Mouse (Mus musculus): ENCODE measurements around the gene Btbd35f11.
"Not testable (repeated sequence)": the region's sequence is repeated elsewhere in the genome, so short reads cannot be mapped to it uniquely, and the experiment has no call there.

The Btbd35f11 gene

DNA sequence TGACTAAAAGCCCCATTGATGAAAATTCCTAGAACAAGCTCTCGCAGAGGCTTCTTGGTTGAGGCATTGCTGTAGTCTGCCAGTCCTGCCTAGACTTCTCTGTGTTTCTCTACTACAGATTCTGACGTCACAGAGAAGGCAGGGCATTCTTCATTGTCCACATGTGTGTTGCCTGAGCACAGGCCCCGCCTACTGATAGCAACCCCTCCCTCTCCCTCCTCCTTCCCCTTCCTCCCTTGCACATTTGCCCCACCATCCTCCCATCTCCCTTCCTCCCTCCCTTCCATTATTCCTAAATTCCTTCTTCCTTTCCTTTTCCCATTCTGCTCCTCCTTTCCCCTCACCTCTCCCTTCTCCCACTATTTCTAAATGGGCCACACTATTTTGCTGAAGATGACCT is at the start of gene Btbd35f11:
Gene Btbd35f11 (minus strand): TSS at position 101 of the 400 bp plus-strand sequence.
- in situ Hi-C loops (cut with MboI) = not testable (repeated sequence)

DNA sequence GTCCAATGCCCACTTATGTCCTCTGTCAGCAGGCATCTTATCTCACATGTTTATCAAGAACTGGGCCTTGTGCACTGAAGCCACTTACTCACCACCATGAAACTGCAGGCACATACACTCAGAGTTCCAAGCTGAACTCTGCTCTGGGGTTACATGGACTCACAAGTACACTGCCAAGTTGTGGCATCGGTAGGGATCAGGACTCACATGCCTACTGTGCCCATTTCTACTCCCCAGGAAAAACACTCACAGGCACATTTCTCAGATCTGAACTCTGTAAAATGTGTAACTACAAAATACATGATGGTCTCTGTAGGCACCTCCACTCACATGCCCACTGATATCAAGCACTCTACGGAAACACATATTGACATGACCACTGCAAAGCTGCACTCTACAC is 33.5 kb downstream of the Btbd35f11 start:
- in situ Hi-C loops (cut with MboI) = not testable (repeated sequence)

Data from mature B cell (primary cell).